Mouse (Mus musculus): ENCODE data around the gene Cldn34a.
"Not testable (repeated sequence)": the region's sequence is repeated elsewhere in the genome, so short reads cannot be mapped to it uniquely, and the experiment has no call there.

Cldn34a gene

GRCm38 (mm10) chrX:152563034-152563433 lies at the start of gene Cldn34a:
TSS of gene Cldn34a (plus strand) at chrX:152563334.
- Histone ChIP-seq H3K9me3 (ENCODE audit: low read length) (no peaks in the 10 kb centered on the region), H3K4me1 (replicated peaks; ENCODE audit: low read depth, low read length) (no peaks in the 10 kb centered on the region), H3K27me3 (ENCODE audit: insufficient read depth, low read length) (no peaks in the 10 kb centered on the region), H3K36me3 (ENCODE audit: insufficient read depth, low read length) (no peaks in the 10 kb centered on the region), H3K4me3 (replicated peaks; ENCODE audit: low read length) (no peak within 1 kb of the TSS)
- no peak for TF ChIP-seq CTCF (conservative IDR thresholded peaks at IDR 0.05; ENCODE audit: low read length)
- TF ChIP-seq POU5F1 (IDR thresholded peaks at IDR 0.05; ENCODE audit: borderline replicate concordance, low read length) = no peak
- TF ChIP-seq NANOG (IDR thresholded peaks at IDR 0.05; ENCODE audit: borderline replicate concordance, low read length) = no peak

- H3K4me1 ChIP-seq (replicated peaks; ENCODE audit: low read depth, low read length); H3K27me3 ChIP-seq (ENCODE audit: insufficient read depth, low read length); H3K4me3 ChIP-seq (replicated peaks; ENCODE audit: low read length); H3K36me3 ChIP-seq (ENCODE audit: insufficient read depth, low read length); H3K9me3 ChIP-seq (ENCODE audit: low read length): not testable (repeated sequence)
These were observed 44.5 kb upstream of the Cldn34a start for GRCm38 (mm10) chrX:152518611-152519010.

GRCm38 (mm10) chrX:152545736-152546135 lies 17.4 kb upstream of the Cldn34a start:
- Histone ChIP-seq H3K4me3 (replicated peaks; ENCODE audit: low read length) (no peak overlapping the region), H3K27me3 (ENCODE audit: insufficient read depth, low read length) (no peaks in the 10 kb centered on the region), H3K36me3 (ENCODE audit: insufficient read depth, low read length) (no peaks in the 10 kb centered on the region), H3K9me3 (ENCODE audit: low read length) (no peaks in the 10 kb centered on the region), H3K4me1 (replicated peaks; ENCODE audit: low read depth, low read length) (no peaks in the 10 kb centered on the region)
- TF ChIP-seq POU5F1 (IDR thresholded peaks at IDR 0.05; ENCODE audit: borderline replicate concordance, low read length) (no peak), NANOG (IDR thresholded peaks at IDR 0.05; ENCODE audit: borderline replicate concordance, low read length) (no peak), CTCF (conservative IDR thresholded peaks at IDR 0.05; ENCODE audit: low read length) (no peak)

- Histone ChIP-seq H3K9me3 (ENCODE audit: low read length) (no peaks in the 10 kb centered on the region), H3K4me1 (replicated peaks; ENCODE audit: low read depth, low read length) (no peaks in the 10 kb centered on the region), H3K36me3 (ENCODE audit: insufficient read depth, low read length) (no peaks in the 10 kb centered on the region), H3K27me3 (ENCODE audit: insufficient read depth, low read length) (no peaks in the 10 kb centered on the region), H3K4me3 (replicated peaks; ENCODE audit: low read length) (no peak overlapping the region)
- TF ChIP-seq POU5F1 (IDR thresholded peaks at IDR 0.05; ENCODE audit: borderline replicate concordance, low read length) (no peak), NANOG (IDR thresholded peaks at IDR 0.05; ENCODE audit: borderline replicate concordance, low read length) (no peak)
These were observed 15.0 kb upstream of the Cldn34a start for GRCm38 (mm10) chrX:152548180-152548579.

GRCm38 (mm10) chrX:152557446-152557845 lies 5.7 kb upstream of the Cldn34a start:
- Histone ChIP-seq H3K4me3 (replicated peaks; ENCODE audit: low read length) (no peak overlapping the region), H3K36me3 (ENCODE audit: insufficient read depth, low read length) (no peaks in the 10 kb centered on the region), H3K9me3 (ENCODE audit: low read length) (no peaks in the 10 kb centered on the region), H3K4me1 (replicated peaks; ENCODE audit: low read depth, low read length) (no peaks in the 10 kb centered on the region), H3K27me3 (ENCODE audit: insufficient read depth, low read length) (no peaks in the 10 kb centered on the region)
- TF ChIP-seq NANOG (IDR thresholded peaks at IDR 0.05; ENCODE audit: borderline replicate concordance, low read length) (no peak), CTCF (conservative IDR thresholded peaks at IDR 0.05; ENCODE audit: low read length) (no peak), POU5F1 (IDR thresholded peaks at IDR 0.05; ENCODE audit: borderline replicate concordance, low read length) (no peak)

Measured in E14TG2a.4 (cell line).